Mouse (Mus musculus) stomach, embryonic 16.5 days (tissue): Measurements from ENCODE around the gene Rnf41. TPM values are rescaled to one million over a fixed set of nuclear protein-coding genes. Genes with fewer than 3 reads are reported as not detected.

Experiments
- ATAC-seq: fragments of 200-750 bp; cut with Nextera tagmentation; 2 replicates; pipeline ENCODE4 v1.8.0; 2017; ENCODE audit warnings: moderate number of reproducible peaks, moderate TSS enrichment; ENCODE audit not compliant: insufficient read depth, low FRiP score
- H3K27ac ChIP-seq: fragments of 300-500 bp; sonication (generic); 2 replicates; pipeline ENCODE4 v1.5.1; 2014; ENCODE audit warnings: low read length
- H3K27me3 ChIP-seq: fragments of 300-500 bp; sonication (generic); 2 replicates; pipeline ENCODE4 v1.6.1; 2014; ENCODE audit warnings: low read length, control low read depth, mixed read lengths; ENCODE audit not compliant: control insufficient read depth, insufficient read depth
- H3K36me3 ChIP-seq: fragments of 300-500 bp; sonication (generic); 2 replicates; pipeline ENCODE4 v1.6.1; 2014; ENCODE audit warnings: low read length; ENCODE audit not compliant: control insufficient read depth, insufficient read depth
- H3K4me1 ChIP-seq: fragments of 300-500 bp; sonication (generic); 2 replicates; pipeline ENCODE4 v1.6.1; 2014; ENCODE audit warnings: low read length, control low read depth, mixed read lengths; ENCODE audit not compliant: control insufficient read depth, insufficient read depth
- H3K4me2 ChIP-seq: fragments of 300-500 bp; sonication (generic); 2 replicates; pipeline ENCODE4 v1.6.1; 2014; ENCODE audit warnings: low read depth, low read length, mixed read lengths
- H3K4me3 ChIP-seq: fragments of 300-500 bp; sonication (generic); replicated peaks from 2 replicates; pipeline ENCODE4 v1.5.1; 2014; ENCODE audit warnings: mild to moderate bottlenecking, low read length
- H3K9ac ChIP-seq: fragments of 300-500 bp; sonication (generic); 2 replicates; pipeline ENCODE4 v1.6.1; 2014; ENCODE audit warnings: low read length
- H3K9me3 ChIP-seq: fragments of 300-500 bp; sonication (generic); replicated peaks from 2 replicates; pipeline ENCODE4 v1.6.1; 2016; ENCODE audit warnings: low read length, control low read depth; ENCODE audit not compliant: control insufficient read depth
- WGBS: fragments of 180-500 bp; shearing (Covaris S2); extraction: QIAGEN DNeasy Blood & Tissue Kit; methylation state at CpG from one replicate; pipeline ENCODE4 v1.1.7; 2014; 5-methylcytosine and 5-hydroxymethylcytosine counted together
- polyA plus RNA-seq: library from polyadenylated mRNA; unstranded; fragments of >200 nt; fragmentation: Nextera tagmentation; extraction: Ambion mirVana; gene quantifications from 2 replicates; pipeline ENCODE4 v1.2.1, GENCODE M21; 2015

Gene Rnf41
- polyA plus RNA-seq, 1 experiment from 2014 or later, result 37.0 TPM

DNA sequence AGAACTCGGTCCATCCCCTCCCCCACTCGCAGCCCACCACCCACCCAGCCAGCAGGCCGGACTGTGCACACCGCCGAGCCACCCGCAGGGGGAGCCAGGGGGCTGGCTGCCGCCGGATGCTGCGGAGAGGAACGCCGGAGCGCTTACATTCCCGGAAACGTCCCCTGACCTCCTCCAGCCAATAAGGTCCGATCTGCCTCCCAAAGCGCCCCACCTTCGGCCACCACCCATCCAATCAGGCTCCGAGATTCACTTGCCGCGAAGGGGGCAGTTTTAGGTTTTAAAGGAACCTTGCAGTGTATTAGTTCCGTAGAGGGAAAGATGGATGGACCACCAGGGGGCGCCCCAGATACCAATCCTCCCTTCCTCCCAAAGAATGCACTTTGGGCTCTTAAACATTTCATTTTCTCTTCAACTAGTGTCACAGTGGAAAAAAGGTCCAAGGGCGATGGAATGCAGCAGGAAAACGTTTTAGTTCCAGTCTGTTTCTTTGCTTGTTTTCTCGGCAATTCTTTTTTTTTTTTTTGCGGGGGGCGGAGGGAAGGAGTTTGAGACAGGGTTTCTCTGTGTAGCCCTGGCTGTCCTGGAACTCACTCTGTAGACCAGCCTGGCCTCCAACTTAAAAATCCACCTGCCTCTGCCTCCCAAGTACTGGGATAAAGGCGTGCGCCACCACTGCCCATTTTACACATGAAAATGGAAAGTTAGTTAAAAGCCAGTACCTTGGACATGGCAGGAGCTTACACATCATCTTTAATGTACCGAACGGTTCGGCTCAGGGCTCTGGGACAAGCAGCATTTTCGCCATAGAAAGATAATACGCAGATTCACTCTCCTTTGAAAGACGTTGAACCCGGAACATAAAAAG is 1.5 kb upstream of the Rnf41 start:
- H3K4me3 ChIP-seq, result peak overlapping the region; percentile 71
- H3K9me3 ChIP-seq, result no peaks in the 10 kb centered on the region
- H3K36me3 ChIP-seq, result no peaks in the 10 kb centered on the region
- ATAC-seq, result peak; percentile 91
- H3K4me2 ChIP-seq, result peak overlapping the region; percentile 95
- H3K9ac ChIP-seq, result peak overlapping the region; percentile 80
- WGBS, result 5% methylated on average over 36 of the region's 36 CpGs
- no peaks in the 10 kb centered on the region for H3K27me3 ChIP-seq
- H3K4me1 ChIP-seq, result peaks cover 24% of the 10 kb centered on the region
- peak overlapping the region; percentile 94 for H3K27ac ChIP-seq

DNA sequence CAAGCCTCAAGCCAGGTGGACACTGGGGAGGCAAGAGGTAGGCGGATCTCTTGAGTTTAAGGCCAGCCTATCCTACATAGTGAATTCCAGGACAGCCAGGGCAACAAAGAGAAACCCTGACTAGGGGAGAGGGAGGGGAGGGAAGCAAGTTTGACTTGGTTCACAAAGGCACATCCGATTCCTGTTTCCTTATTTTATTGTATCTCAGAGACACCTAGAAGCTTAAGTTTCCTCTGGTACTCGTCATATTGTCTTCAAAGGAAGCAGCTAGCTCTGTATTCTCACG is 954 bp upstream of the Rnf41 start:
- Histone ChIP-seq H3K4me3 (peak overlapping the region; percentile 71), H3K36me3 (no peaks in the 10 kb centered on the region), H3K9me3 (no peaks in the 10 kb centered on the region), H3K4me1 (peaks cover 24% of the 10 kb centered on the region), H3K27ac (peak overlapping the region; percentile 94), H3K4me2 (peak overlapping the region; percentile 95), H3K27me3 (no peaks in the 10 kb centered on the region), H3K9ac (peak overlapping the region; percentile 59)
- WGBS, result 19% methylated on average over 4 of the region's 4 CpGs
- ATAC-seq, result no peak

DNA sequence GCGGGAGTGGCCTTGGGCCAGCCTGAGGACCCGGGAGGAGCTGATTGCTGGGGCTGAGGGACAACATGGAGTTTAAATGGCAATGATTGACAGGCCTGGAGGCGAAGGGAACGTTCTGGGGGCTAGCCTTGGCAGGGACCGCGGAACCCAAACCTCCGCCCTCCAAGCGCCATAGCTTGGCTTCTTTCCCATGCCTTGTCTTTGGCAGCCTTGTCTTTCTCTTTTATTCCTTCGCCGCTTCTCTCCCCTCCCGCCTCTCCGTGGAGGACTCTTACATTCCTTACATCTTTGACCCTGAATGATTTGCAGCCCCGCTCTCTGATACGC is 561 bp downstream of the Rnf41 start:
- WGBS, result under 1% methylated on average over 14 of the region's 14 CpGs
- no peak for ATAC-seq
- peak overlapping the region; percentile 93 for H3K27ac ChIP-seq

DNA sequence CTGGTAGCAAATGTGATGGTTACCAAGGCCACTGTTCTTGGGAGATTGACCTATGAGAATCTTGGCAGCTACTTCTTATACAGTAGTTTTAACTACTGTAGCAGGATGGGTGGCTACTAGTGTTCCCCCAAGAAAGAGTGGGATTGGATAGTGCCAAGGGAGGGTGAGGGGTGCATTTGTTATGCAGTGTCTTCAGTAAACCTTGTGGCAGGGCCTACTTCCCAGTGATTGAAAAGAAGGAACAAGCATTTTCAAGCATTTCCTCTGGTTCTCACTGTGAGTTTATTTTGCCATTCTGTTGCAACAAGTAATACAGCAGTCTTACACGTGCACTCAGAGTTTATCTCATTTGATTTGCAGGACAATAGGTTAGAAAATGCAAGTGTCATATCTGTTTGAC is 1.1 kb downstream of the Rnf41 start:
- Histone ChIP-seq H3K4me1 (peaks cover 24% of the 10 kb centered on the region), H3K27ac (peak overlapping the region; percentile 93), H3K9me3 (no peaks in the 10 kb centered on the region), H3K36me3 (peaks cover 7% of the 10 kb centered on the region; the same call in 1 of the 2 replicates), H3K4me3 (peak overlapping the region; percentile 71), H3K27me3 (no peaks in the 10 kb centered on the region), H3K9ac (peak overlapping the region; percentile 75), H3K4me2 (peak overlapping the region; percentile 90)
- WGBS, result 27% methylated on average over 1 of the region's 1 CpGs
- ATAC-seq, result no peak

More for the DNA sequence above, 561 bp downstream of the Rnf41 start:
- Histone ChIP-seq H3K36me3 (peaks cover 6% of the 10 kb centered on the region; the same call in 1 of the 2 replicates), H3K9ac (peak overlapping the region; percentile 75), H3K4me3 (peak overlapping the region; percentile 71), H3K9me3 (no peaks in the 10 kb centered on the region), H3K27me3 (no peaks in the 10 kb centered on the region), H3K4me1 (peaks cover 24% of the 10 kb centered on the region), H3K4me2 (peak overlapping the region; percentile 90)

DNA sequence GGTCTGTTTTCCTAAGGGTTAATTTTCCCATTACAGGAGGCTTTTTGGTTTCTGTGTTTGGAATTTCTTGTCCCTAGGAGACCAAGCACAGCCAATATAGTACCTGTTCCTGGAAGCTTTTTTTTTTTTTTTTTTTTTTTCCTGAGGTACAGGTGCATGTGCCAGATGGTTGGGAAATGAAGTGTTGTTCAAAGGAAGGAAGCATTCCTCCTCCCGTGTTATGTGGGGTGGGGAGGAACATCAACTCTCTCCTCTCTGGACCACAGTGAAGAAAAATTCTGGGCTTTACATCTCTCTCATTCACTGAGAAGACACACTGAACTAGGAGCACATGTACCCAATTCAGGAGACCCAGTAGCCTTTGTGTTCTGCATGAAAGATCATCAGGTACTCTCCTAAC is 1.6 kb downstream of the Rnf41 start:
- ATAC-seq, result no peak
- H3K27ac ChIP-seq, result no peak overlapping the region
- peaks cover 7% of the 10 kb centered on the region; the same call in 1 of the 2 replicates for H3K36me3 ChIP-seq
- 66% methylated on average over 1 of the region's 1 CpGs for WGBS
- peaks cover 24% of the 10 kb centered on the region for H3K4me1 ChIP-seq
- peak overlapping the region; percentile 75; the same call in 1 of the 2 replicates for H3K9ac ChIP-seq
- peak overlapping the region; percentile 71; the same call in 1 of the 2 replicates for H3K4me3 ChIP-seq
- no peaks in the 10 kb centered on the region for H3K27me3 ChIP-seq
- peak overlapping the region; percentile 90; the same call in 1 of the 2 replicates for H3K4me2 ChIP-seq
- no peaks in the 10 kb centered on the region for H3K9me3 ChIP-seq

DNA sequence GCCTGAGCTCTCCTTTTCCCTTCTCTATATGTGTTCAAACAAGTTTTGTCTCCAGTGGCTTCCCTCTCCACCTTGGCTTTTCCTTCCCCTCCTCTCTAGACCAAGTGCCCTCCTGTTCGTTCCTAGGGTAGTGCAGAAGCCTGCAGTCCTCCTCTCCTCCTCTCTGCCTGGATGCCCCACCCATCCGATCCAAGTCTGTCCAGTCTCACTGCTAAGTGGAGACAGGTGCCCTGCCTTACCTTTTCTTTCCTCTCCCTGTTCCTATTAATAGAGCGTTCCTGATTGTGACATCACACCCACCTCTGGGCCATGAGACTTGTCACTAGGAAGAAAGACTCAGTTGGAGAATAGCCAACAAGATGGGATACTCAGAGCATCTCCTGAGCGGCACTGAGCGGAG is 3.4 kb downstream of the Rnf41 start:
- Histone ChIP-seq H3K4me2 (no peak overlapping the region), H3K9ac (no peak overlapping the region), H3K27ac (no peak overlapping the region), H3K4me1 (peaks cover 18% of the 10 kb centered on the region), H3K27me3 (no peaks in the 10 kb centered on the region), H3K36me3 (peaks cover 7% of the 10 kb centered on the region; the same call in 1 of the 2 replicates), H3K9me3 (no peaks in the 10 kb centered on the region), H3K4me3 (no peak overlapping the region)
- WGBS, result 80% methylated on average over 5 of the region's 5 CpGs
- ATAC-seq, result no peak

DNA sequence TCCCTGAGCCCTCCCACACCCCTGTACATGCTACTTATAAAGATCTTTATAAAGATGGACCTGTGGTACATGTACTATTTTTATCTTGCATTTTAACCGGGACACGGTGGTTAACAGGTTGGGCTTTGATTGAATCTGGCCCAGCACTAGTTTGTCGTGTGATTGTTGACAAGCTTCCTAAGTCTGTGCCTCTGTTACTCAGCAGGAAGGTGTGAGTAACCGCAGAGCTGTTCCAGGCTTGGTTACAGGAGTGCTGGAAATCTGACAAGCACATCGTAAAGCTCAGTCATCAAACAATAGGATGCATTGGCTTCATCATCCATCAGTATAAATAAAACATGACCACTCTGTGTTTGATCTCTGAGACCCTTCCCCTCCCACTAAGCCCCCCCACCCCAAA is 11.0 kb downstream of the Rnf41 start:
- H3K36me3 ChIP-seq, result peaks cover 7% of the 10 kb centered on the region; the same call in 1 of the 2 replicates
- ATAC-seq, result no peak
- 68% methylated on average over 5 of the region's 5 CpGs for WGBS
- no peaks in the 10 kb centered on the region for H3K9me3 ChIP-seq
- no peak overlapping the region for H3K27ac ChIP-seq
- no peaks in the 10 kb centered on the region for H3K4me1 ChIP-seq
- no peaks in the 10 kb centered on the region for H3K27me3 ChIP-seq
- no peak overlapping the region for H3K4me2 ChIP-seq
- no peak overlapping the region for H3K4me3 ChIP-seq
- no peak overlapping the region for H3K9ac ChIP-seq

DNA sequence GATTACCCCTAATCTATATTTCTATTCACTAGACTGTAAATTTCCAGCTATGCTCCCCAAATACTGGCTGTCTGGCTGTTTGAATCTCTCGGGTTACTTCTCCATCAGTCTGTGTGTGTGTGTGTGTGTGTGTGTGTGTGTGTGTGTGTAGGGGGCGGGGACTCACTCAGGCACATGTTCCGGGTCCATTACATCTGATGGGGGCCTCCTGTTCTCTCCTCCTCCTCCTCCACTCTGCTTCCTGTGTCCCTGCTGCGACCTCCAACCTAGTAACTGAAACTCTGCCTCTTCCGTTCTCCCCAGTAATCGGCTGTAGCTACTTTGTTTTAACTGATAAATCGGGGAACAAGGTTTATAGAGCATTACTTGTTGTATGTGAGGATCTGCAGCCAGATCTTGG is 13.1 kb downstream of the Rnf41 start:
- Histone ChIP-seq H3K9me3 (no peaks in the 10 kb centered on the region), H3K4me3 (no peak overlapping the region), H3K4me1 (no peaks in the 10 kb centered on the region), H3K27me3 (no peaks in the 10 kb centered on the region), H3K4me2 (no peak overlapping the region), H3K27ac (no peak overlapping the region; the same call in 1 of the 2 replicates), H3K36me3 (peaks cover 7% of the 10 kb centered on the region; the same call in 1 of the 2 replicates), H3K9ac (no peak overlapping the region)
- WGBS, result 28% methylated on average over 7 of the region's 7 CpGs
- ATAC-seq, result peak; percentile 47; the same call in 1 of the 2 replicates

DNA sequence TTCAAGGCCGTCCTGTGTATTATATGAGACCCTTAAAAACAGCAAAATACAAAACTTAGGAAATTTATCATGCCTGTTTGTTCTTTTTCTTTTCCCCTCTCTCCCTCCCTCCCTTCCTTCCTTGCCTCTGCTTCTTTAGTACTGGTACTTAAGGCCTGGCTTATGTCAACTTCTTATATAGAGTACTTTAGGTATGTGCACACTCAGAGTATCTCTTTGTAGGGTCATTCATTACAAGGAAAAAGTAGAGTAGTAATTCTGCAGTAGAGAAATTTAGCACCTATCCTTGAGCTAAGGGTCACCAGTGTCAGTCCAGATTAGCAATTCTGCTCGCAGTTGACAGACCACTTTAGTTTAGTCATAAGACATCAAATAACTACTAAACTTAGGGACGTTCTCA is 13.8 kb downstream of the Rnf41 start:
- no peaks in the 10 kb centered on the region for H3K4me1 ChIP-seq
- no peak overlapping the region for H3K4me3 ChIP-seq
- peaks cover 7% of the 10 kb centered on the region; the same call in 1 of the 2 replicates for H3K36me3 ChIP-seq
- ATAC-seq, result no peak
- no peaks in the 10 kb centered on the region for H3K9me3 ChIP-seq
- H3K9ac ChIP-seq, result no peak overlapping the region
- no peak overlapping the region for H3K4me2 ChIP-seq
- H3K27me3 ChIP-seq, result no peaks in the 10 kb centered on the region
- H3K27ac ChIP-seq, result no peak overlapping the region
- WGBS, result 82% methylated on average over 3 of the region's 3 CpGs
